13 mouse cellular contexts compared by ENCODE assay signal in the genomic region with DNA sequence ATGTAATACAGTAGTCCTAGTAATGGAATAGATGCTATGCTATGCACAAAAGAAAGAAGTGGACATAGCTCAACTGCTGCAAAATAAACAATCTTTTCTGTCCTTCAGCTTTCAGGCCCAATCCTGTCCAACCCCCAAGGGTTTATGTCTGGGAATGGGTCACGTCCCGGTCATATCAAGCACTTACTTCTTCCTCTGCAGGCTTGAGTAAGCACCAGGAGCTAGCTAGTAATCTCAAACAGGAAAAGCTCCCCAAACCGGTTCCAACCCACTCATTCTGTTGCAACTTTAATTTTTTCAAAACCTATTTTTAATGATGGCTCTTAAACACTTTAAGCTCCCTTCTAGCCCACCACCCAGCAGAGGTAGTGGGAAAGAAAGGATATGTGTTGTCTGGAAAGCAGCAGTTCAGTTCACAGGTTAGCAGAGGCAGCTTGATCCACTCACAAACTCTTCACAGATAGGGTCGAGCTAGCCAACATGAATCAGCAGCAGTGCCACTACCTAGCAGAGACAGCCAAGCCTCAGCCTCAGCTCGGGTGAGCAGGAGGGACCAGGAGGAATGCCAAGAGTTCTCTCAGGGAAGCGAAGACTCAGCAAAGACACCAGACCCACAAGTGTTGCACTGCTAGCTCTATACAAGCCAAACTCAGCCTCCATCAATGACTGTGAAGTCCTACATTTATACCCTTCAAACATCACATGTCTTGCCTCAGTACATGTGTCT. TPM values are rescaled to one million over a fixed set of nuclear protein-coding genes. Genes with fewer than 3 reads are reported as not detected.
DNase-seq lines count a peak whose midpoint lies in the region; ATAC-seq and TF ChIP-seq lines count a peak whose summit lies in the region.
"Had no signal": no experiment of that assay in that cellular context is flagged by ENCODE, and none has a peak within 500 bp of the region (broad histone marks: within the 10 kb centered on the region; RNA-seq: fewer than 3 reads in every experiment).

No protein-coding gene starts in this region.

- H3K9ac ChIP-seq in intestine, postnatal 0 days (ENCODE audit: low read depth, low read length), result no peak overlapping the region
- no peak overlapping the region; the same call in 1 of the 2 replicates for H3K9ac ChIP-seq in stomach, embryonic 16.5 days (ENCODE audit: low read length)
- H3K9ac ChIP-seq: midbrain, embryonic 15.5 days had no signal

- no peak for ATAC-seq in megakaryocyte, adult 5-6 weeks (ENCODE audit: poor library complexity, severe bottlenecking)
- ATAC-seq in intestine, postnatal 0 days, result peak; percentile 54; the same call in 1 of the 2 replicates
- peak; percentile 87 for ATAC-seq in stomach, embryonic 16.5 days (ENCODE audit: insufficient read depth, low FRiP score)
- ATAC-seq: forebrain, embryonic 16.5 days; midbrain, embryonic 15.5 days had no signal

- peaks cover 41% of the 10 kb centered on the region for H3K4me1 ChIP-seq in megakaryocyte, embryonic 14.5 days
- no peaks in the 10 kb centered on the region for H3K4me1 ChIP-seq in intestine, postnatal 0 days (replicated peaks; ENCODE audit: control insufficient read depth, insufficient read depth, low read length)
- peaks cover 8% of the 10 kb centered on the region; the same call in 1 of the 2 replicates for H3K4me1 ChIP-seq in stomach, embryonic 16.5 days (ENCODE audit: control insufficient read depth, insufficient read depth, low read length)
- H3K4me1 ChIP-seq: midbrain, embryonic 15.5 days had no signal

- peaks cover 51% of the 10 kb centered on the region for H3K36me3 ChIP-seq in megakaryocyte, embryonic 14.5 days (replicated peaks; ENCODE audit: low read length)
- peaks cover 5% of the 10 kb centered on the region; the same call in 1 of the 2 replicates for H3K36me3 ChIP-seq in intestine, postnatal 0 days (ENCODE audit: control insufficient read depth, insufficient read depth)
- no peaks in the 10 kb centered on the region for H3K36me3 ChIP-seq in stomach, embryonic 16.5 days (ENCODE audit: control insufficient read depth, insufficient read depth, low read length)
- H3K36me3 ChIP-seq: midbrain, embryonic 15.5 days had no signal

- H3K27me3 ChIP-seq in megakaryocyte, embryonic 14.5 days (replicated peaks), result no peaks in the 10 kb centered on the region
- H3K27me3 ChIP-seq in intestine, postnatal 0 days (replicated peaks; ENCODE audit: control insufficient read depth, insufficient read depth, low read length), result no peaks in the 10 kb centered on the region
- H3K27me3 ChIP-seq in stomach, embryonic 16.5 days (ENCODE audit: control insufficient read depth, insufficient read depth, low read length), result no peaks in the 10 kb centered on the region
- H3K27me3 ChIP-seq: midbrain, embryonic 15.5 days had no signal

- 33% methylated on average over 6 of the region's 6 CpGs for WGBS in intestine, postnatal 0 days
- 43% methylated on average over 6 of the region's 6 CpGs for WGBS in stomach, embryonic 16.5 days

- peak overlapping the region; percentile 19 for H3K4me3 ChIP-seq in megakaryocyte, embryonic 14.5 days (replicated peaks)
- no peak overlapping the region for H3K4me3 ChIP-seq in intestine, postnatal 0 days (ENCODE audit: low read depth, low read length)
- no peak overlapping the region for H3K4me3 ChIP-seq in stomach, embryonic 16.5 days (replicated peaks; ENCODE audit: low read length)
- H3K4me3 ChIP-seq: midbrain, embryonic 15.5 days had no signal

- H3K4me2 ChIP-seq in intestine, postnatal 0 days (replicated peaks; ENCODE audit: low read depth), result no peak overlapping the region
- peak overlapping the region; percentile 22; the same call in 1 of the 2 replicates for H3K4me2 ChIP-seq in stomach, embryonic 16.5 days (ENCODE audit: low read depth, low read length)
- H3K4me2 ChIP-seq: midbrain, embryonic 15.5 days had no signal

- no peak for TF ChIP-seq CTCF in intestine, postnatal 0 days (IDR thresholded peaks at IDR 0.05; ENCODE audit: low read depth)

- no peaks in the 10 kb centered on the region for H3K9me3 ChIP-seq in megakaryocyte, embryonic 14.5 days
- no peaks in the 10 kb centered on the region for H3K9me3 ChIP-seq in intestine, postnatal 0 days (ENCODE audit: control insufficient read depth)
- H3K9me3 ChIP-seq in stomach, embryonic 16.5 days (replicated peaks; ENCODE audit: control insufficient read depth, low read length), result no peaks in the 10 kb centered on the region
- H3K9me3 ChIP-seq: G1E; midbrain, embryonic 15.5 days had no signal

- H3K27ac ChIP-seq in intestine, postnatal 0 days (ENCODE audit: low read depth, low read length), result no peak overlapping the region
- peak overlapping the region; percentile 93 for H3K27ac ChIP-seq in stomach, embryonic 16.5 days (ENCODE audit: low read length)
- H3K27ac ChIP-seq: midbrain, embryonic 15.5 days had no signal

- DNase-seq in kidney, postnatal 4 days, result peak; percentile 22 to 37
- no peak for DNase-seq in cerebellum, postnatal 4 days (ENCODE audit: low spot score in 2 of 2)
- DNase-seq in embryo, embryonic 10.5 days (ENCODE audit: low spot score), result no peak
- no peak for DNase-seq in liver
- DNase-seq: adrenal gland, postnatal 14 days; cerebellum, postnatal 14 days had no signal

RNA-seq across cellular contexts. Expression of gene Hibadh, which starts 30.4 kb away (rescaled TPM):
- polyA plus RNA-seq in megakaryocyte, embryonic 14.5 days (2012; ENCODE audit: insufficient read depth, low replicate concordance), result 0.57 and 9.1 TPM in 2 replicates
- total RNA-seq in megakaryocyte, adult 5-6 weeks (2015), result 41.2 and 45.0 TPM in 2 replicates
- total RNA-seq in megakaryocyte, adult 5-6 weeks (2017), result 23.8 and 29.6 TPM in 2 replicates
- 52.4 and 55.5 TPM in 2 replicates for polyA plus RNA-seq in intestine, postnatal 0 days (2015; fragmentation: Nextera tagmentation; extraction: Ambion mirVana)
- polyA plus RNA-seq in stomach, embryonic 16.5 days (2015; fragmentation: Nextera tagmentation; extraction: Ambion mirVana), result 112 and 116 TPM in 2 replicates

Comparison
In these comparisons a context has a peak if more than half of its experiments do, and no peak if none do; other contexts are left out.
1. DNase-seq: peak in kidney, postnatal 4 days (2 of 2); none in cerebellum, postnatal 4 days (0 of 2), embryo, embryonic 10.5 days (single experiment) and liver (single experiment).